Mouse (Mus musculus): ENCODE measurements around the gene Il3ra. TPM values are rescaled to one million over a fixed set of nuclear protein-coding genes. Genes with fewer than 3 reads are reported as not detected.

The Il3ra gene
- polyA plus RNA-seq, 1 experiment from 2014 or later, result 6.8 TPM

- WGBS, result 84% methylated on average over 17 of the region's 17 CpGs
- ATAC-seq, result no peak
- no peak overlapping the region for H3K4me2 ChIP-seq (replicated peaks; ENCODE audit: low read depth)
- no peak overlapping the region for H3K27ac ChIP-seq (ENCODE audit: low read depth, low read length)
- H3K9ac ChIP-seq (ENCODE audit: low read depth, low read length), result no peak overlapping the region
- H3K9me3 ChIP-seq (ENCODE audit: control insufficient read depth), result peaks cover 39% of the 10 kb centered on the region
- no peak for TF ChIP-seq CTCF (IDR thresholded peaks at IDR 0.05; ENCODE audit: low read depth)
- H3K4me3 ChIP-seq (ENCODE audit: low read depth, low read length), result no peak overlapping the region
- H3K36me3 ChIP-seq (ENCODE audit: control insufficient read depth, insufficient read depth), result 0 out of 2 replicates have a peak, but pooled peaks cover 4% of the 10 kb centered on the region
- no peaks in the 10 kb centered on the region for H3K27me3 ChIP-seq (replicated peaks; ENCODE audit: control insufficient read depth, insufficient read depth, low read length)
- H3K4me1 ChIP-seq (replicated peaks; ENCODE audit: control insufficient read depth, insufficient read depth, low read length), result no peaks in the 10 kb centered on the region
Observed at GRCm38 (mm10) chr14:14347151-14347835, 1.2 kb downstream of the Il3ra start.

- H3K4me3 ChIP-seq (ENCODE audit: low read depth, low read length), result no peak overlapping the region
- H3K27ac ChIP-seq (ENCODE audit: low read depth, low read length), result no peak overlapping the region
- WGBS, result 95% methylated on average over 14 of the region's 14 CpGs
- TF ChIP-seq CTCF (IDR thresholded peaks at IDR 0.05; ENCODE audit: low read depth), result no peak
- peaks cover 39% of the 10 kb centered on the region for H3K9me3 ChIP-seq (ENCODE audit: control insufficient read depth)
- no peaks in the 10 kb centered on the region for H3K4me1 ChIP-seq (replicated peaks; ENCODE audit: control insufficient read depth, insufficient read depth, low read length)
- no peak overlapping the region for H3K4me2 ChIP-seq (replicated peaks; ENCODE audit: low read depth)
- no peak overlapping the region for H3K9ac ChIP-seq (ENCODE audit: low read depth, low read length)
- H3K36me3 ChIP-seq (ENCODE audit: control insufficient read depth, insufficient read depth), result 0 out of 2 replicates have a peak, but pooled peaks cover 4% of the 10 kb centered on the region
- no peaks in the 10 kb centered on the region for H3K27me3 ChIP-seq (replicated peaks; ENCODE audit: control insufficient read depth, insufficient read depth, low read length)
- ATAC-seq, result no peak
Observed at GRCm38 (mm10) chr14:14347836-14348621, 2.0 kb downstream of the Il3ra start.

GRCm38 (mm10) chr14:14348674-14349401 is 2.8 kb downstream of the Il3ra start:
- H3K36me3 ChIP-seq (ENCODE audit: control insufficient read depth, insufficient read depth), result 0 out of 2 replicates have a peak, but pooled peaks cover 4% of the 10 kb centered on the region
- WGBS, result 97% methylated on average over 26 of the region's 26 CpGs
- no peak overlapping the region for H3K4me3 ChIP-seq (ENCODE audit: low read depth, low read length)
- H3K4me1 ChIP-seq (replicated peaks; ENCODE audit: control insufficient read depth, insufficient read depth, low read length), result no peaks in the 10 kb centered on the region
- no peak for ATAC-seq
- H3K27ac ChIP-seq (ENCODE audit: low read depth, low read length), result 0 out of 2 replicates have a peak overlapping the region, but pooled peaks have one; percentile 35
- peaks cover 42% of the 10 kb centered on the region for H3K9me3 ChIP-seq (ENCODE audit: control insufficient read depth)
- TF ChIP-seq CTCF (IDR thresholded peaks at IDR 0.05; ENCODE audit: low read depth), result no peak
- no peak overlapping the region for H3K4me2 ChIP-seq (replicated peaks; ENCODE audit: low read depth)
- H3K27me3 ChIP-seq (replicated peaks; ENCODE audit: control insufficient read depth, insufficient read depth, low read length), result no peaks in the 10 kb centered on the region
- H3K9ac ChIP-seq (ENCODE audit: low read depth, low read length), result no peak overlapping the region

GRCm38 (mm10) chr14:14349485-14350262 is 3.6 kb downstream of the Il3ra start:
- peaks cover 49% of the 10 kb centered on the region for H3K9me3 ChIP-seq (ENCODE audit: control insufficient read depth)

GRCm38 (mm10) chr14:14350263-14351147 is 4.4 kb downstream of the Il3ra start:
- Histone ChIP-seq H3K9me3 (ENCODE audit: control insufficient read depth) (peaks cover 52% of the 10 kb centered on the region), H3K4me2 (replicated peaks; ENCODE audit: low read depth) (no peak overlapping the region), H3K27me3 (replicated peaks; ENCODE audit: control insufficient read depth, insufficient read depth, low read length) (no peaks in the 10 kb centered on the region), H3K9ac (ENCODE audit: low read depth, low read length) (no peak overlapping the region), H3K4me1 (replicated peaks; ENCODE audit: control insufficient read depth, insufficient read depth, low read length) (no peaks in the 10 kb centered on the region), H3K27ac (ENCODE audit: low read depth, low read length) (no peak overlapping the region), H3K4me3 (ENCODE audit: low read depth, low read length) (no peak overlapping the region), H3K36me3 (ENCODE audit: control insufficient read depth, insufficient read depth) (0 out of 2 replicates have a peak, but pooled peaks cover 4% of the 10 kb centered on the region)
- no peak for ATAC-seq
- 97% methylated on average over 29 of the region's 29 CpGs for WGBS
- TF ChIP-seq CTCF (IDR thresholded peaks at IDR 0.05; ENCODE audit: low read depth), result no peak

More at GRCm38 (mm10) chr14:14349485-14350262, 3.6 kb downstream of the Il3ra start:
- TF ChIP-seq CTCF (IDR thresholded peaks at IDR 0.05; ENCODE audit: low read depth), result no peak
- no peak for ATAC-seq
- H3K4me1 ChIP-seq (replicated peaks; ENCODE audit: control insufficient read depth, insufficient read depth, low read length), result no peaks in the 10 kb centered on the region
- H3K27me3 ChIP-seq (replicated peaks; ENCODE audit: control insufficient read depth, insufficient read depth, low read length), result no peaks in the 10 kb centered on the region
- no peak overlapping the region for H3K9ac ChIP-seq (ENCODE audit: low read depth, low read length)
- no peak overlapping the region for H3K27ac ChIP-seq (ENCODE audit: low read depth, low read length)
- H3K4me2 ChIP-seq (replicated peaks; ENCODE audit: low read depth), result no peak overlapping the region
- WGBS, result 97% methylated on average over 20 of the region's 20 CpGs
- H3K36me3 ChIP-seq (ENCODE audit: control insufficient read depth, insufficient read depth), result 0 out of 2 replicates have a peak, but pooled peaks cover 4% of the 10 kb centered on the region
- H3K4me3 ChIP-seq (ENCODE audit: low read depth, low read length), result no peak overlapping the region
